ENCODE assay signal across 32 mouse cellular contexts in the genomic region with DNA sequence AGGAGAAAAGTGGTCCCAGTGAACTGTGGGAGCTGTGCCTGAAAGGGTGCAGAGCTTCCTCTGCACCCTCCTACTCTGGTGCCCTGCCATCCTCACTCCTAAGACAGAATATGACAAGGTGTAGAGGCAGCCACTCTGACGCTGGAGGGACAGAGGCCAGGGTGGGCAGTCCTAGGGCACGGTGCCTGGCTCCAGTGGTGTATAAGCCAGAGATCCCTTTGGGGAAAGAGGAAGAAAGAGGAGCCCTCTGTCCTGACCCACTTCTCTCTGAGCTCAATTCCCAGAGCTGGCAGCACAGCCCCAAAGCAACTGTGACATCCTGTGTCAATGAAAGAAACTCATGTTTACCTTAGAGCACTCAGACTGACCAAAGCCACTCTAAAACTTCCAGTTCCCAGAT. TPM values are rescaled to one million over a fixed set of nuclear protein-coding genes. Genes with fewer than 3 reads are reported as not detected.
DNase-seq lines count a peak whose midpoint lies in the region; ATAC-seq and TF ChIP-seq lines count a peak whose summit lies in the region.
"Had no signal": no experiment of that assay in that cellular context is flagged by ENCODE, and none has a peak within 500 bp of the region (broad histone marks: within the 10 kb centered on the region; RNA-seq: fewer than 3 reads in every experiment).

No protein-coding gene starts in this region.

- no peaks in the 10 kb centered on the region for H3K27me3 ChIP-seq in heart, embryonic 12.5 days (replicated peaks)
- H3K27me3 ChIP-seq: forebrain, embryonic 12.5 days; heart, embryonic 15.5 days; hindbrain, embryonic 12.5 days; liver, embryonic 15.5 days had no signal

- no peaks in the 10 kb centered on the region for H3K36me3 ChIP-seq in heart, embryonic 12.5 days
- H3K36me3 ChIP-seq: forebrain, embryonic 12.5 days; heart, embryonic 15.5 days; hindbrain, embryonic 12.5 days; liver, embryonic 15.5 days had no signal

- no peak overlapping the region for H3K9ac ChIP-seq in heart, embryonic 12.5 days
- H3K9ac ChIP-seq: forebrain, embryonic 12.5 days; heart, embryonic 15.5 days; hindbrain, embryonic 12.5 days; liver, embryonic 15.5 days; lung, embryonic 14.5 days had no signal

- no peak overlapping the region for H3K4me3 ChIP-seq in layer of hippocampus, adult 2 months
- no peak overlapping the region for H3K4me3 ChIP-seq in heart, embryonic 12.5 days
- H3K4me3 ChIP-seq: erythroblast, embryonic 14.5 days; forebrain, embryonic 12.5 days; heart, embryonic 15.5 days; hindbrain, embryonic 12.5 days; liver, embryonic 15.5 days had no signal

- TF ChIP-seq CTCF in layer of hippocampus, adult 2 months (conservative IDR thresholded peaks at IDR 0.05): no peak

- DNase-seq in gastrocnemius, adult 18-20 months (ENCODE audit: low spot score): peak; percentile 69
- no peak for DNase-seq in gastrocnemius, postnatal 4 days (ENCODE audit: low spot score in 2 of 2)
- DNase-seq in layer of hippocampus, adult 2 months (ENCODE audit: low spot score in 2 of 2): no peak
- DNase-seq in layer of hippocampus, postnatal 25 days (ENCODE audit: extremely low spot score in 1 of 2, low spot score in 1 of 2): no peak
- peak; percentile 41 for DNase-seq in gastrocnemius, postnatal 14 days
- no peak for DNase-seq in left cerebral cortex, postnatal 10 days (ENCODE audit: extremely low spot score in 1 of 2, low spot score in 2 of 2)
- DNase-seq: adrenal gland, adult 2 months; adrenal gland, postnatal 36 days; cerebellum, adult 18-20 months; cerebellum, postnatal 10 days; kidney, adult 8-10 months; kidney, postnatal 4 days; liver; lung, embryonic 14.5 days; lung, postnatal 36 days; right cerebral cortex, adult 18-20 months; right cerebral cortex, postnatal 4 days; thymus, adult 2 months; thymus, postnatal 36 days had no signal

- H3K4me1 ChIP-seq in heart, embryonic 12.5 days (replicated peaks): peaks cover 46% of the 10 kb centered on the region

- H3K4me2 ChIP-seq in heart, embryonic 12.5 days: no peak overlapping the region
- H3K4me2 ChIP-seq: forebrain, embryonic 12.5 days; heart, embryonic 15.5 days; hindbrain, embryonic 12.5 days; liver, embryonic 15.5 days; lung, embryonic 14.5 days; midbrain, embryonic 11.5 days had no signal

- ATAC-seq in heart, embryonic 12.5 days (ENCODE audit: insufficient number of reproducible peaks, low FRiP score): no peak
- ATAC-seq: intestine, embryonic 16.5 days; midbrain, embryonic 16.5 days had no signal

- no peaks in the 10 kb centered on the region for H3K9me3 ChIP-seq in heart, embryonic 12.5 days (replicated peaks)
- H3K9me3 ChIP-seq: forebrain, embryonic 12.5 days; heart, embryonic 15.5 days; hindbrain, embryonic 12.5 days; liver, embryonic 15.5 days had no signal

- 0 out of 2 replicates have a peak overlapping the region, but pooled peaks have one; percentile 14 for H3K27ac ChIP-seq in layer of hippocampus, adult 2 months
- H3K27ac ChIP-seq in heart, embryonic 12.5 days (ENCODE audit: poor library complexity, severe bottlenecking): no peak overlapping the region
- H3K27ac ChIP-seq: forebrain, embryonic 12.5 days; heart, embryonic 15.5 days; hindbrain, embryonic 12.5 days; kidney, postnatal 0 days; liver, embryonic 15.5 days had no signal

- intact Hi-C loops in gastrocnemius, postnatal 14 days (cut with DNase I; ENCODE audit: low total_unique reads): no loop called here
- intact Hi-C loops in left cerebral cortex, postnatal 10 days (cut with DNase I): no loop called here

- 98% methylated on average over 2 of the region's 2 CpGs for WGBS in heart, embryonic 12.5 days

RNA-seq across cellular contexts. Expression of a gene that starts 19.4 kb away (rescaled TPM):
- 1 to 10 TPM; 5.5 to 6.7 TPM for total RNA-seq in gastrocnemius, adult 18-20 months (2021)
- 10 to 100 TPM; 27.4 to 28.8 TPM for total RNA-seq in gastrocnemius, postnatal 4 days (2021)
- 10 to 100 TPM; 62.7 to 64.0 TPM for total RNA-seq in layer of hippocampus, adult 2 months (2021)
- 10 to 100 TPM; 52.0 to 54.3 TPM for total RNA-seq in layer of hippocampus, postnatal 25 days (2021)
- total RNA-seq in gastrocnemius, postnatal 14 days (2021): 1 to 10 TPM; 8.7 to 9.4 TPM
- total RNA-seq in left cerebral cortex, postnatal 10 days (2021): 10 to 100 TPM; 52.3 to 57.3 TPM
- polyA plus RNA-seq in heart, embryonic 12.5 days (2016; fragmentation: Nextera tagmentation; extraction: Ambion mirVana): 13.6 and 16.2 TPM in 2 replicates
- total RNA-seq: common myeloid progenitor, adult 5-6 weeks; MEL; neutrophil, adult 5-6 weeks had no signal

Comparison
In these comparisons a context has a peak if more than half of its experiments do, and no peak if none do; other contexts are left out.
1. DNase-seq: peak in gastrocnemius, adult 18-20 months (single experiment) and gastrocnemius, postnatal 14 days (single experiment); none in gastrocnemius, postnatal 4 days (0 of 2), layer of hippocampus, adult 2 months (0 of 2), layer of hippocampus, postnatal 25 days (0 of 2) and left cerebral cortex, postnatal 10 days (0 of 2).